Mouse (Mus musculus) hindlimb bud, embryonic 11.5 days (tissue): ENCODE data around the gene Klhl26.

ENCODE experiments used
- DNase-seq: peaks from one replicate; pipeline ENCODE4 v3.0.0-alpha.2; 2012; ENCODE audit warnings: low read depth, low spot score; ENCODE audit errors: extremely low spot score

The Klhl26 gene

GRCm38 (mm10) chr8:70415540-70416451, 61.0 kb downstream of the Klhl26 start:
- peak; percentile 26 for DNase-seq

- DNase-seq, result no peak
Observed at GRCm38 (mm10) chr8:70414310-70414946, 62.3 kb downstream of the Klhl26 start.

GRCm38 (mm10) chr8:70410281-70410680, 66.5 kb downstream of the Klhl26 start:
- DNase-seq, result no peak

- DNase-seq, result no peak
Observed at GRCm38 (mm10) chr8:70409455-70409871, 67.3 kb downstream of the Klhl26 start.

- DNase-seq, result no peak
Observed at GRCm38 (mm10) chr8:70409019-70409418, 67.7 kb downstream of the Klhl26 start.

- no peak for DNase-seq
Observed at GRCm38 (mm10) chr8:70408301-70408700, 68.5 kb downstream of the Klhl26 start.

GRCm38 (mm10) chr8:70406427-70407069, 70.2 kb downstream of the Klhl26 start:
- no peak for DNase-seq

GRCm38 (mm10) chr8:70405189-70405588, 71.6 kb downstream of the Klhl26 start:
- no peak for DNase-seq

- no peak for DNase-seq
Observed at GRCm38 (mm10) chr8:70404212-70404611, 72.6 kb downstream of the Klhl26 start.
